Mouse (Mus musculus): ENCODE data around the gene Atg2a. TPM values are rescaled to one million over a fixed set of nuclear protein-coding genes. Genes with fewer than 3 reads are reported as not detected.

The Atg2a gene
- polyA plus RNA-seq, 1 experiment from 2014 or later, result 8.9 TPM

- Histone ChIP-seq H3K36me3 (ENCODE audit: control insufficient read depth, insufficient read depth, low read length) (peaks cover 10% of the 10 kb centered on the region; the same call in 1 of the 2 replicates), H3K27me3 (ENCODE audit: control insufficient read depth, insufficient read depth, low read length) (no peaks in the 10 kb centered on the region), H3K4me3 (ENCODE audit: low read depth, low read length) (no peak overlapping the region), H3K4me2 (ENCODE audit: low read depth, severe bottlenecking) (no peak overlapping the region), H3K4me1 (ENCODE audit: control insufficient read depth, insufficient read depth, low read length) (peaks cover 17% of the 10 kb centered on the region), H3K27ac (replicated peaks; ENCODE audit: low read depth, low read length) (no peak overlapping the region), H3K9me3 (ENCODE audit: control insufficient read depth, low read length) (no peaks in the 10 kb centered on the region), H3K9ac (ENCODE audit: low read length) (no peak overlapping the region)
- no peak for DNase-seq (ENCODE audit: low spot score)
- 84% methylated on average over 14 of the region's 14 CpGs for WGBS
- ATAC-seq (ENCODE audit: insufficient number of reproducible peaks, low FRiP score, low TSS enrichment, low read depth), result no peak
Measured at GRCm38 (mm10) chr19:6281122-6282020, 39.9 kb downstream of the Atg2a start.

GRCm38 (mm10) chr19:6283001-6283400 is 41.5 kb downstream of the Atg2a start:
- DNase-seq (ENCODE audit: low spot score) (no peak), ATAC-seq (ENCODE audit: insufficient number of reproducible peaks, low FRiP score, low TSS enrichment, low read depth) (no peak)
- Histone ChIP-seq H3K4me2 (ENCODE audit: low read depth, severe bottlenecking) (no peak overlapping the region), H3K9me3 (ENCODE audit: control insufficient read depth, low read length) (no peaks in the 10 kb centered on the region), H3K36me3 (ENCODE audit: control insufficient read depth, insufficient read depth, low read length) (peaks cover 13% of the 10 kb centered on the region; the same call in 1 of the 2 replicates), H3K9ac (ENCODE audit: low read length) (no peak overlapping the region), H3K4me3 (ENCODE audit: low read depth, low read length) (no peak overlapping the region), H3K27me3 (ENCODE audit: control insufficient read depth, insufficient read depth, low read length) (no peaks in the 10 kb centered on the region), H3K4me1 (ENCODE audit: control insufficient read depth, insufficient read depth, low read length) (peaks cover 13% of the 10 kb centered on the region), H3K27ac (replicated peaks; ENCODE audit: low read depth, low read length) (no peak overlapping the region)
- WGBS, result 75% methylated on average over 5 of the region's 5 CpGs

- Histone ChIP-seq H3K36me3 (ENCODE audit: control insufficient read depth, insufficient read depth, low read length) (peaks cover 15% of the 10 kb centered on the region), H3K27ac (replicated peaks; ENCODE audit: low read depth, low read length) (no peak overlapping the region), H3K9ac (ENCODE audit: low read length) (no peak overlapping the region), H3K9me3 (ENCODE audit: control insufficient read depth, low read length) (no peaks in the 10 kb centered on the region), H3K27me3 (ENCODE audit: control insufficient read depth, insufficient read depth, low read length) (no peaks in the 10 kb centered on the region), H3K4me2 (ENCODE audit: low read depth, severe bottlenecking) (no peak overlapping the region), H3K4me1 (ENCODE audit: control insufficient read depth, insufficient read depth, low read length) (0 out of 2 replicates have a peak, but pooled peaks cover 2% of the 10 kb centered on the region), H3K4me3 (ENCODE audit: low read depth, low read length) (no peak overlapping the region)
- 92% methylated on average over 12 of the region's 12 CpGs for WGBS
- ATAC-seq (ENCODE audit: insufficient number of reproducible peaks, low FRiP score, low TSS enrichment, low read depth), result no peak
- DNase-seq (ENCODE audit: low spot score), result no peak
Measured at GRCm38 (mm10) chr19:6284502-6284901, 43.0 kb downstream of the Atg2a start.

- no peak for ATAC-seq (ENCODE audit: insufficient number of reproducible peaks, low FRiP score, low TSS enrichment, low read depth)
- DNase-seq (ENCODE audit: low spot score), result no peak
- Histone ChIP-seq H3K36me3 (ENCODE audit: control insufficient read depth, insufficient read depth, low read length) (peaks cover 17% of the 10 kb centered on the region), H3K4me2 (ENCODE audit: low read depth, severe bottlenecking) (no peak overlapping the region), H3K9me3 (ENCODE audit: control insufficient read depth, low read length) (no peaks in the 10 kb centered on the region), H3K4me3 (ENCODE audit: low read depth, low read length) (no peak overlapping the region), H3K9ac (ENCODE audit: low read length) (no peak overlapping the region), H3K27me3 (ENCODE audit: control insufficient read depth, insufficient read depth, low read length) (no peaks in the 10 kb centered on the region), H3K4me1 (ENCODE audit: control insufficient read depth, insufficient read depth, low read length) (0 out of 2 replicates have a peak, but pooled peaks cover 2% of the 10 kb centered on the region), H3K27ac (replicated peaks; ENCODE audit: low read depth, low read length) (no peak overlapping the region)
- 77% methylated on average over 8 of the region's 8 CpGs for WGBS
Measured at GRCm38 (mm10) chr19:6285226-6285625, 43.8 kb downstream of the Atg2a start.

GRCm38 (mm10) chr19:6285632-6286433 is 44.4 kb downstream of the Atg2a start:
- H3K4me3 ChIP-seq (ENCODE audit: low read depth, low read length), result no peak overlapping the region
- no peak overlapping the region for H3K9ac ChIP-seq (ENCODE audit: low read length)
- peaks cover 17% of the 10 kb centered on the region for H3K36me3 ChIP-seq (ENCODE audit: control insufficient read depth, insufficient read depth, low read length)
- 77% methylated on average over 7 of the region's 7 CpGs for WGBS
- H3K27ac ChIP-seq (replicated peaks; ENCODE audit: low read depth, low read length), result no peak overlapping the region
- DNase-seq (ENCODE audit: low spot score) (no peak), ATAC-seq (ENCODE audit: insufficient number of reproducible peaks, low FRiP score, low TSS enrichment, low read depth) (no peak)
- H3K4me2 ChIP-seq (ENCODE audit: low read depth, severe bottlenecking), result no peak overlapping the region
- H3K4me1 ChIP-seq (ENCODE audit: control insufficient read depth, insufficient read depth, low read length), result no peaks in the 10 kb centered on the region
- H3K27me3 ChIP-seq (ENCODE audit: control insufficient read depth, insufficient read depth, low read length), result no peaks in the 10 kb centered on the region
- no peaks in the 10 kb centered on the region for H3K9me3 ChIP-seq (ENCODE audit: control insufficient read depth, low read length)

GRCm38 (mm10) chr19:6286434-6287401 is 45.2 kb downstream of the Atg2a start:
- Histone ChIP-seq H3K27ac (replicated peaks; ENCODE audit: low read depth, low read length) (no peak overlapping the region), H3K4me3 (ENCODE audit: low read depth, low read length) (no peak overlapping the region), H3K4me1 (ENCODE audit: control insufficient read depth, insufficient read depth, low read length) (no peaks in the 10 kb centered on the region), H3K9ac (ENCODE audit: low read length) (no peak overlapping the region), H3K4me2 (ENCODE audit: low read depth, severe bottlenecking) (no peak overlapping the region), H3K9me3 (ENCODE audit: control insufficient read depth, low read length) (no peaks in the 10 kb centered on the region), H3K36me3 (ENCODE audit: control insufficient read depth, insufficient read depth, low read length) (peaks cover 11% of the 10 kb centered on the region), H3K27me3 (ENCODE audit: control insufficient read depth, insufficient read depth, low read length) (no peaks in the 10 kb centered on the region)
- DNase-seq (ENCODE audit: low spot score) (no peak), ATAC-seq (ENCODE audit: insufficient number of reproducible peaks, low FRiP score, low TSS enrichment, low read depth) (no peak)
- 91% methylated on average over 19 of the region's 19 CpGs for WGBS

- no peak overlapping the region for H3K4me2 ChIP-seq (ENCODE audit: low read depth, severe bottlenecking)
- no peak overlapping the region for H3K4me3 ChIP-seq (ENCODE audit: low read depth, low read length)
- H3K27ac ChIP-seq (replicated peaks; ENCODE audit: low read depth, low read length), result no peak overlapping the region
- DNase-seq (ENCODE audit: low spot score), result no peak
- 78% methylated on average over 13 of the region's 13 CpGs for WGBS
- no peaks in the 10 kb centered on the region for H3K4me1 ChIP-seq (ENCODE audit: control insufficient read depth, insufficient read depth, low read length)
- no peaks in the 10 kb centered on the region for H3K27me3 ChIP-seq (ENCODE audit: control insufficient read depth, insufficient read depth, low read length)
- H3K9me3 ChIP-seq (ENCODE audit: control insufficient read depth, low read length), result no peaks in the 10 kb centered on the region
- ATAC-seq (ENCODE audit: insufficient number of reproducible peaks, low FRiP score, low TSS enrichment, low read depth), result no peak
- peaks cover 7% of the 10 kb centered on the region for H3K36me3 ChIP-seq (ENCODE audit: control insufficient read depth, insufficient read depth, low read length)
- no peak overlapping the region; the same call in 1 of the 2 replicates for H3K9ac ChIP-seq (ENCODE audit: low read length)
Measured at GRCm38 (mm10) chr19:6288236-6288894, 46.9 kb downstream of the Atg2a start.
